Mouse (Mus musculus): ENCODE measurements around the gene Plcxd2.

The Plcxd2 gene

DNA sequence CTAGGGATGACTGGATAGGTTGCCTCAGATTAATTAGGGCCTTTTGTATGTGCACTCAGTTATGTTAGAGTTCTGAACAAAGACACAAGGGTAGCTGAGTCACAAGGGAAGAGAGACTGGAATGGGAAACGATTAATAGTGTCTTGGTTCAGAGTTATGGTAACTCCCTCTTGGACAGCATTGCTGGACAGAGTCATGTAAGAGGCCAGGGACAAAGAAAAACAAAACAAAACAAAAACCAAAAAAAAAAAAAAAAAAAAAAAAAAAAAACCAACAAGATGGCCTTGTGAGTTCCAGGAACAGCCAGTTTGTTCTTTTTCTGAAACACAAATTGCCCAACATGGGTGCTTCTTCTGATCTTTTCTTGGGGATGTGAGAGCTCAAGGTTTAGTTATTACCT, 23.8 kb downstream of the Plcxd2 start:
- no peak for DNase-seq (ENCODE audit: low spot score in 2 of 2)

DNA sequence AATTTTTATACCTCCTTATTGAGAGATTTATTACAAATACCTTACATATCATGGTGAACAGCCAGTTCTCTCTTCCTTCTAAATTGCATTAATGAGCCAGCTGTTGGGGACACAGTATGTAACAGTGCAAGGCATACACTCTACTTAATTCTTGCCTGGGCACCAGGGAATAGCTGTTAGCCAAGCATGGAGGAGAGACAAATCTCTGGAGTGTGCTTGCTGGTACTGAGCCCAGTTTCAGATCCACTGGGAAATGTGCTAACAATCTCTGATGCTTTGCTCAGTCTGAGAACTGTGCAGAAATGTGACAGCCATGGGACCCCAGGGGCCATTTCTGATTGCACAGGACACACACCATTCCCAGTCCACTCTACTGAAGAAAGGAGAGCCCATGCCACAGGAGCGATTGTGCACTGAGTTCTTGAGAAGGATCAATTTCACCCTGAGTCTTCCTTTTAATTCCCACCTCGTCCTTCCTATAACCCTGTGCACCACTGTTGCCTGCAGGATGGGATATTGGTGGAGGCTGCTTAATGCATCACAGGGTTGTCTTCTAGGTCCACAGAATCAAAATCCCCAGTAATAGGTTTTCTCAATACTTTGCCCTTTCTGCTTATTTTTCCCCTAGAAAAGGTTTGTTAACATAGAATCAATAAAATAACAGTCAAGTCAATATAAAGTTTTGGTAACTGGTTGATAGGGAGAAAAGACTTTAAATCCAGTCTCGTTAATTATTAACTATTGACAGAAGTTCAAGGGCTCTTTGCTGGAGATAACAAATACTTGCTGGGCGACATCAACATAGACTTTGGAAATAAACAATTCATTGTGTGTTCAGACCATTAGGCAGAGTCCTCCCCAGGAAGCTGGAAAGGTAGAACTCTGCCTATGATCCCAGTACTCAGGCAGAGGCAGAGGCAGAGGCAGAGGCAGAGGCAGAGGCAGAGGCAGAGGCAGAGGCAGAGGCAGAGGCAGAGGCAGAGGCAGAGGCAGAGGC, 25.1 kb downstream of the Plcxd2 start:
- DNase-seq (ENCODE audit: low spot score in 2 of 2): no peak

DNA sequence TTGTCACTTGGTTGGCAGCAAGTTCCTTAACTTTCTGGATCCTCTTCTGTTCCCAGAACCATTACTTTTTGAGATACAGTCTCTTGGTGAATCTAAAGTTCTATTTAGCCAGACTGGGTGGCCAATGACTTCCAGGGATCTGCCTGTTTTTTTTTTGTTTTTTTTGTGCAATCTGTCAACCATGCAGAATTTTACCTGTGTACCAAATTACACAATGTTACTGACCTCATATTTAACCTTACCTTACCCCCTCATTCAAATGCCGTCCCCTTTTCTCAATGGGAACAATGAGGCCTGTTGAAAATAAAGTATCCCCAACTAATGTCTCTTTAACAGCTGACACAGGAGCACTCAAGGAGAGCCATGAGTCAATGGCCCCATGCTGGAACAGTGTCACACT, 33.8 kb downstream of the Plcxd2 start:
- DNase-seq (ENCODE audit: low spot score in 2 of 2): no peak

DNA sequence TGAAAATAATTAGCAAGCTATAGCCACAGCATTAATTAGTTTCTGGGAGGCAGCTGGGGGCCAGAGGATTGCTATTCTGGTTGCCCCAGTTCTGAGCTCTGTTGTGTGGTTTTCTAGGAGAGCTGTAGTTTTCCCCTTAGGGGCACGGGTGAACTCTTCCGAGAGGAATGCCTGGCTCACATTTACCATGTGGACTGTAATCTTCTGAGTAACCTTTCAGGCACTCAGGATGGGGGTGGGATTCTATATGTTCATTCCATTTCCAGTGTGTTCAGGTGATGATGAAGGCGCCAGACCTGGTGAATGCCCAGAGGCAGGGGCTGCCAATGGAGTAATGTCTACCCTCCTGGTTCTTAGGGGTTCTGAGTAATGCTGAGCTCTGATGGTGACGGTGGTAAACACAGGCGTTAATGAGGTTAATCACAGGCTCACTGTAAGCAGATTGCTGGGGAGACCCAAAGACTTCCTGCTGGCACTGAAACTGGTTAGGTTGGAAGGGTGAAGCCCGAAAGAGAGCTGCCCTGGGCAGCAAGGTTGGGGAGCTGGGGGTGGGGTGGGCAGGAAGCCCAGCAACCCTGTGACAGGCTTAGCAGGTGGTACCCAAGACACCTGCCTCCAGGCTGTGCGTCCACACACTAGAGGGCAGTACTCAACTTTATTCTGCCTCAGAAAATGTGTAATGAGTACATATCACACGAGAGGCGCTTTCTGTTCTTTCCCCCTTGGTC, 35.9 kb downstream of the Plcxd2 start:
- peak; percentile 12 to 22 for DNase-seq (ENCODE audit: low spot score in 2 of 2)

DNA sequence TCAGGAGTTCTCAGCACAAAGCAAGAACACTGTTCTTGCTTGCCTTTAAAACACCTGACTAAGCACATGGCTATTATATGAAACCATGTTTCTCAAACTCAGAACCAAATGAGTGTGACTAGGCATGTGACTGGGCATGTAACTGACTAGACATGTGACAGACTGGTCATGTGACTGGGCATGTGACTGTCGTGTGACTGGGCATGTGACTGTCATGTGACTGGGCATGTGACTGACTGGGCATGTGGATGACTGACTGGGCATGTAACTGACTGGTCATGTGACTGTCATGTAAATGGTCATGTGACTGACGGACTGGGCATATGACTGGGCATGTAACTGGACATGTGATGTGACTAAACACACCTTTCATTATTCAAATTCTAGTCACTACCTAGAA, 39.8 kb downstream of the Plcxd2 start:
- DNase-seq (ENCODE audit: low spot score in 2 of 2): no peak

DNA sequence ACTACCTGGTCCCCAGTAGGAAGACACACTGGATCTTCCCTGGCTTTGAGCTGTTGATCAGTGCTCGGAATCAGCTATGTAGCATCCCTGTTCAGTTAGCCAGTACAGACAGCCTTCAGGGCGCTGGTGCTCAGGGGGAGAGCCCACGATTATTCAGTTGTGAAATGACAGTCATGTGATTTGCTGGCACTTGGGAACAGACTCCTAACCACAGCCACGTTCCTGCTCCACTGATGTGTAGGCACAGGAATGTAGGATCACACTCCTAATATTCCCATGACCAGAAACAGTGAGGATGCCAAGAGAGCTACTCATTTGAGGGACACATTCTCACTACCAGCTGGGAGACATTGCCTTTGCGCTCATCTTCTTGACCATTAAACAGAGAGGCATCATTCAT, 41.3 kb downstream of the Plcxd2 start:
- DNase-seq (ENCODE audit: low spot score in 2 of 2): no peak

DNA sequence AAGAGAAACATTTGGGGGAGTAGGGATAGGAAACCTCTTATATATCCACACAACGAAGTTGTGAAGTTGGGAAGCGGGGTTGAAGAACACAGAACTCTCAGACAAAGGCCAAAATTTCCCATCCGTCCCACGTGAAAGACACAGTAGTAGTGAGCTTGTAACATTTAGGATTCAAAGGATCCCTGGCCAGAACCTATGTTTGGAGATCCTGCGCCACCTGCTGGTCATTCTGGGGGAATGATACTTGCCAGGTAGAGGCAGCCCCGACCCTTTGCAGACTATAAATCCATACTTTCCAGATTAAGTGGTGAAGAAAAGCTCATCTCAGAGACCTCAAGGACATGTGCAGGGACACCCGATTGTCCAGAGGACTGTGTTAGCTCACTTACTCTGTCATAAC, 42.5 kb downstream of the Plcxd2 start:
- DNase-seq (ENCODE audit: low spot score in 2 of 2): peak; percentile 10 to 62

DNA sequence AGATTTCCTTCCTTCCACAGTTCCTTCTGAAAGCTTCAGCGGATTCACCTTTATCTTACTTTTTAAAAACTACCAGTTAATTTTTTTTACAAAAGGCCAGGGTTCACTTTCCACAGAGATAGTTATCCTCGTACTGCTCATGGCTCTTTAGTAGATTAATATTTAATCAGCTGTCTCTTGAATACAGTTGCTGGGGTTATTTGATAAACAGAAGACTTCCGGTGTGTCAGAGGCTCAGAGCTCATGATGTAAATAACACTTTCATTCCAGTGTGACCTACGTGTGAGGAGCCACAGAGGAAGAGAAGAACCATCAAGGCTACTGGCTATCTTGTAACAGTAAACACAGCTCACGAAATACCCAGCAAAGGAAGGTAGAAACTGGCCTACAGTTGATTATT, 43.4 kb downstream of the Plcxd2 start:
- no peak for DNase-seq (ENCODE audit: low spot score in 2 of 2)

DNA sequence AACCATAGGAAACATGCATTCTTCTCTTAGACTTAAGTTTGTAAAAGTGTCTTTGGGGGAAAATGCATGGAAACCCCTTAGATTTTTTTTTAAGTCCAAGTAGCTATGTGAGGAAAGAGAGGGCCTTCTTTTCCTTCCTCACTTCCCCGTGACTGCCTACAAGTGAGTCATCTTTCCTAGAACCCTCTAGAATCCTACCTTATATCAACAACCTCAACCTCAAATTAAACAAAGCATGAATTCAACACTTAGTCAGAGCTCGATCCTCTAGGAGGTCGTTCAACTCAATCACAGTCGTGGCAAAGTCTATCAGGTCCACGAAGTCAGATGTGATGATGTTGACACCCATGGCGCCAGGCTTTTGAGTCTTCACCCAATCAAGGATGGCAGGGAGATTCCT, 45.2 kb downstream of the Plcxd2 start:
- DNase-seq (ENCODE audit: low spot score in 2 of 2): no peak

DNA sequence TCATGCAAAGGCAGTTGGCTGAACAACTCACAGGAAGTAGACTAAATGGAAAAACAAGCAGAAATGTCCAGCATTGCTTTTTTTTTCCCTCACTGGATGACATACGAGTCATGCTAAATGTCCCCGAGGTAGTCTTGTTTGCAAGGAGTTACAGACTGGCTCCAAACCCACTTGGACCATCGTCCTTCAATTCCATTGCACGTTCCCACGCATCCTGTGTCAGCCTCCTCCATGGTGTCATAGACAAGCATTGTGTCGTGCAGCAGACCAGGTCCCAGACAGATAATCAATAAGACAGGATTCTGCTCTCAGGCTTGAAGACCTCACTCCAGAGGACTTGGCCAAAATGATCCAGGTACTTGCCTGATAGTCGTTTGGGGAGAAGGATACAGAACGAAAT, 46.2 kb downstream of the Plcxd2 start:
- DNase-seq (ENCODE audit: low spot score in 2 of 2): no peak

DNA sequence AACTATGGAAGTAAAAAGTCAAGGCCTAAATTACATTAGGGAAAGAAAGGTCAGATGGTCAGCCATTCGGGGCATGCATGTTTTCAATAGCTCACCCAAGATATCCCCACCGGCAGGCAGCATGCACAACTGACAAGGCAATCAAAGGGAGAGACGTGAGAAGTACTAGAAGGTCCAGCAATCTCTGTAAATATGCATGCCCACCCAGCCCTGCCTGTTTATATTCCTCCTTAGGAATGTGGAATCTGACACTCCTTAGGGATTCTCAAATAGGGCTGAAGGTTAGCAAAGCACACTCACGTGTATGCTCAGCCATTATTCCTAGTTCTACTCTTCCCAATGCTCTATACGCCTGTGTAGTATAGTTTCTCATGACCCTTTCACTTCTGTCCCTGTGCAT, 46.9 kb downstream of the Plcxd2 start:
- DNase-seq (ENCODE audit: low spot score in 2 of 2): no peak

DNA sequence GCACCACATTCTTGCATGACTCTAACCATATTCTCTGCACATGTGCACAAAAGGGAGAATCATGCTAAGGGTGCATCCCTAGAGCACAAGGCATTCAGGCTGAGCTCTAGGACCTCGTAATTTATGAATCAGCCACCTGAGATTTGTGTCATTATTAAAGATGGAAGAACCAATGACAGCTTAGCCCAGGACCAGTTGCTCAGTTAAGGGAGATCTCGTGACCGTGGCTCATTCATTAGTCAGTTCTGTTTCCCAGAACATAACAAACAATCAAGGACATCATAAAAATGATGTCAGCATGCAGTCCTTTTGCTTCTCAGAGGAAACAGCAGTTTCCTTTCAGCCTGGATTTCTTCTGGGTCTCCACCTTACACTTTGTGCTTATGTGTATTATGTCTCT, 49.0 kb downstream of the Plcxd2 start:
- DNase-seq (ENCODE audit: low spot score in 2 of 2): no peak

DNA sequence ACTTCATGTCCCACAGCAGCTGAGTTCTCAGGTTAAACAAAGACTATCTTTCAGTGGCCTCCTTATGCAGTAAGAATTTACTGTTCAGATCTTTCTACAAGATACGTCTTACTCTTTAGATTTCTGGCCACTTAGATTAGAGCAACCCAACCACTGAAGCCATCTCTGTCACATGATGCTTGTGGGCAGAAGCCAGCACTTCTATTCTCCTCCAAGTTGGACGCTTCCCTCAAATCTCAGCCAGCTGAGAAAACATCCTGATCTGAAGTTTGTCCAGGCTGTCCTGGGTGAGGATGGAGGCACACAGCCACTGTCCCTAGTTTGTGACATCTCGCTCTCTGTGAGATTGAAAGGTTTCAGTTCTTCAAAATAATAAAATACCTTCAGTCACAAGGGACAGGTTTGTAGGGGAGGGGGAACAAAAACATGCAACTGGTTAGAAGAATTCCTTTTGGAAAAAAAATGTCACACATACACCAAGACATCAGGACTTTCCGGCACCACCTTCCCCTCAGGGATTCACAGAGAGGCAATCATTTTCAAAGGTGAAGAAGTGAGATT, 53.5 kb downstream of the Plcxd2 start:
- DNase-seq (ENCODE audit: low spot score in 2 of 2): no peak

DNA sequence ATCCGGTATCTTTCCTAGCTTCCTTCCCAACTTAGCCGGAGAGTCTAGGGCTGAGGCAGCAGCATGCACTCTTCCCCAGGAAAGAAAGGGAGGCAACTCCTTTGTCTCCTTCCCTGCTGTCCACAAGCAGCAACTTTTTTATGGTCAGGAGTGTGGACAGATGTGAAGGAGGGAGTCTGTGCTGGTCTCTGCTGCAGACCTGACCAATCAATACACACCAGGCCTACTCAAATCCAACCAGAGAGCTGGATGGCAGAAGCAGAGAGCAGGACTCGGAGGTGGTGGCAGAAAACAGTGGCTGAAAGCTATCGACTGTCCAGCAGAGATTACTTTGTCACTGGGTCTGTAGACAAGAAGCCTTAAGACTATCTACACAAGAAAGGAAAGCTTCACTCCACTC, 56.6 kb downstream of the Plcxd2 start, which contains the start of gene Phldb2:
Phldb2 (minus strand) TSS at position 205 of the 400 bp plus-strand sequence.
- DNase-seq (ENCODE audit: low spot score in 2 of 2): no peak

DNA sequence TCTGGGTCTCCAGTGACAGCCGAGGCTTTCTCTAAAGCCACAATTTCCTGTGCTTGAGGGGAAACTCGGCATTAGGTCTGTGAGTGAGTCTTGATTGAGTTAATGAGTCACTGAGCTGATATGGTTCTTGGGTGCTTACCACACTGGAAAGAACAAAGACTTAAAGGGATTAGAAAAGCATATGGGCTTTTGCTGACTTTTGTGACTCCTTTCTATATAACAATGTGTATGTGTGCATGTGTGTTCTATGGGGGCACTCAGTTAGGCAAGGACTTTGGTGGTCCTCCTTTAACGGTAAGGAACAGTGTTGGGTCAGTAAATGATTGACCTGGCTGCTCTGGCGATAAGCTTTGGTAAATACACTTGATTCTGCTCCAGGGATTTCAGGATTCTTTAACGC, 57.5 kb downstream of the Plcxd2 start:
- no peak for DNase-seq (ENCODE audit: low spot score in 2 of 2)

DNA sequence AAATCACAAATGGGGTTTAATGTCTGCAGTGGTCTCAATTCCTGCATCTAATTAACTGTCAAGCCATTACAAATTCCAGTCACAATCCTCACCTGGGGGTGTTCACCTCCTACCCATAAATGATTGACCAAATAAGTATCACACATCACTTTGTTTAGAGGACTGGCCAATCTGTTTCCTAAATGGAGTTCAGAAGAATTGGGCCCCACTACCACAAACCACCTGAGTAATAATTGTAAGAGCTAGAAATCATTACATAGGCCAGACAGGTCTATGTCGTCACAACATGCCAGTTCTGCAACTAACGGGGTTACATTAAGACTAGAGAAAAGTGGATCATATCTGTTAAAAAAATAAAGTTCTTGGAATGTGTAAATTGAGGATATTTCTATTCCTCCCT, 58.0 kb downstream of the Plcxd2 start:
- DNase-seq (ENCODE audit: low spot score in 2 of 2): no peak

DNA sequence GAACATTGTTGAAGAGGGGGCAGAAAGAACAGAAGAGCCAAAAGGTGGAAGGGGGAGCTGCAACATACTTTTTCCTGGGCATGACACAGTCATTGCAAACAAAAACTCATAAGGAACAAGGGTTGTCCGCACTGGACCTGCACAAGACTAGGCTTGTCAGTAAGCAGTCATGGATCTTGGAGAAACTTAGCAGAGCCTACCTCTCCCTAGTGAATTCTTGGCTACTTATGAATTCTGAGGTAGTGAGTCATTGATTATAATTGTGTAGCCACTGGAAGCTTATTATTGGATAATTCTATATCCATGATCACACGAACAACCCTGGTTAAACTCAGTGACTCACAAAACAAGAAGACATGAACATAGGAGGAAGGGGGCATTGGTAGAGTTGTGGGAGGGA, 63.7 kb downstream of the Plcxd2 start:
- DNase-seq (ENCODE audit: low spot score in 2 of 2): no peak

DNA sequence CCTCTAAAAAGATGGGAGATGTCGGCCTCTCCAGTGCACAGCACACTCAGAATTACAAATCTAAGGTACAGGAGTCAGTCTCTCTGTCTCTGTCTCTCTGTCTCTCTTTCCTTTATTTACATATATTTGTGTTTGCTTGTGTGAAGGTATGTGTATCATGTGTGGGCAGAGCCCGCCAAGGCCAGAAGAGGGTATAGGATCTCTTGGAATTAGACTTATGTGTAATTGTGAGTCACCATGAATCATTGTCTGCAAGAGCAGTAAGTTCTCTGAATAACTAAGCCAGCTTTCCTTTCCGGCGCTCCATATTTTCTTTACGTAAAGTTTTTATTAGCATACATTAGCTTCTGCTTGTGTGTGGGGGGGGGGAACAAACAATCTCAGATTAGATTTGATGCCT, 64.4 kb downstream of the Plcxd2 start:
- DNase-seq (ENCODE audit: low spot score in 2 of 2): no peak

DNA sequence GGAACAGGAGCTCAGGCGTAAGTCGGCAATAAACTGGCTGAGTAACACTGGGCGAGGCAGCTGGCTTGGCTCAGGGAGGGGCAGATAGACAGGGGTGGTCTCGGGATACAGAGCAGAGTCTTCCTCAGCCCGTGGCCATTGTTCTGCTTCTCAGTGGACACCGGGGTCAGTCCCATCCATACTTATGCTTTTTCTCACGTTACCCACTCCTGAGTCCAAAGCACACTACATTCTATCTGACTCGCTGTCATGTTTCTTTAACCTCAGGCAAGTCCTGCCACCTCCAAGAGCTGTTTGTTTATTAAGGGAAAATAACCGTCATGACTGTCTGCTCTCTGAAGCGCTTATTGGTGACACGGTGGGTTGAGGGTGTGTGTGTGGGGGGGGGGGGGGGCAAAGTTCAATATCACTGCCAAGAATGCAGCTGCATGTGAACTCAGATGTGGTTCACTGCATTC, 64.8 kb downstream of the Plcxd2 start:
- DNase-seq (ENCODE audit: low spot score in 2 of 2): no peak

DNA sequence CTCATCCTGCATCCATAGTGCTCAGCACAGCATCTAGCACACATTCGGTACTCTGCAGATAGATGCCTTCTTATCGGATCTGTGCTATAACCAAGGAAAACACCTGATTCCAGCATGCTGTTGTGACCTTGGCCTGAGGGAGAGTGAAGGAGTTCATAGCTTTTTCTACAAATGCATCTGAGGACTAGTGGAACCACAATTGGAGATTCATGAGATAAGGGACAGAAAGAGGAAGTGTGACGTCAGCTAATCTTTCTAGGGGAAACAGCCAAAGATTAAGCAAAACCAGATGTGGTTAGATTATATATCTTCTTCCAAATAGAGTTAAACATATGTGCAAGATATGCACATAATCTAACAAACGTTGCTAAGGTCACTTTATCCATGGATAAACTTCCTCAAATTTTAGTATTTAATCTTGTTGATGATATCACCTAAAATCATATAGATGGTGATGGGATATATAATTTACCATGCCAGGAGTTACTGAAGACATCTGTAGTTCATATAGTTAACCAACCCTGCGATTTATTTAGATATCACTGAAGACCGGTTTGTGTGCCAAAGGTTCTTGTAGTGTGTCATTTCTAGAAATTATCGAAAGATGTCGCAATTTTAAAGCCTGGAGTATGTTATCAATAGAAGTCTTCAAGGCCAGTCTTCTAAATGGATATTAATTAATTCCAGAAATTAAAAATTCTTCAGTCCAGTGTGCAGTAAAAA, 67.7 kb downstream of the Plcxd2 start:
- DNase-seq (ENCODE audit: low spot score in 2 of 2): no peak

DNA sequence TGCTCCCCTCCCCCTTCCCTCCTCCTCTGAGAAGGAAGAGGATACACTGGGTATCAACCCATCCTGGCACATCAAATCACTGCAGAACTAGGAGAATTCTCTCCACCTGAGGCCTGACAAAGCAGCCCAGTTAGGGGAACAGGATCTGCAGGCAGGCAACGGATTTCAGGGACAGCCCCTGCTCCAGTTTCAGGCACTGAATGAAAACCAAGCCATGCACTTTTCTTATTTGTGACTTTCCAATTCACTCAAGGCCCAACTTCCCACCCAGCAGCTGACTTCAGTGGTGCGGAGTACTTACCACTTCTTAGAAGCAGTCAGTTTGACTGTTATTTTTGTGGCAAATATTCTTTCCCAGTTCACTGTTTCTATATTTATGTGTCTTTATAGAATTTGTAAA, 69.3 kb downstream of the Plcxd2 start:
- no peak for DNase-seq (ENCODE audit: low spot score in 2 of 2)

DNA sequence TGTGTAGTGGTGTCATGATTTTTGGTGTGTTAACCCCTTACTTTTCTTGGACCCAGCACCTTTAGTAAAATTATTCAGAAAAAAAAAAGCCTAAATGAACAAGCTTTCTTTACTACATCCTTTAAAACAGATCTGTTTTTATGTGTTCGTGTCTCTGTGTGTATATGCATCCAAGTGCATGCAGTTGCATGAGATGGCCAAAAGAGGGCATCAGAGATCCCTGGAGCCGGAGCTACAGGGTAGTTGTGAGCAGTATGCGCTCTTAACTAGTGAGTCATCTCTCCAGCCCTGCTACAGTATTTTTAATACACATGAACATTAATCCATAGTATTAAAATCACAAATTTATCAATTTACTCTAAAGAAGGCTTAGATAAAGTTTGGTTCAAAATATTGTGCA, 70.6 kb downstream of the Plcxd2 start:
- DNase-seq (ENCODE audit: low spot score in 2 of 2): no peak

All from thymus, postnatal 10 days (tissue).